Mouse (Mus musculus) c-Kit-negative CD71-positive TER-119-positive erythroid progenitor cells, embryonic 14.5 days (primary cell): ENCODE measurements around the gene Map3k10.

Source experiments
- DNase-seq: peaks from one replicate; pipeline ENCODE4 v3.0.0-alpha.2; 2013; ENCODE audit warnings: low read depth, low spot score

The Map3k10 gene

DNA sequence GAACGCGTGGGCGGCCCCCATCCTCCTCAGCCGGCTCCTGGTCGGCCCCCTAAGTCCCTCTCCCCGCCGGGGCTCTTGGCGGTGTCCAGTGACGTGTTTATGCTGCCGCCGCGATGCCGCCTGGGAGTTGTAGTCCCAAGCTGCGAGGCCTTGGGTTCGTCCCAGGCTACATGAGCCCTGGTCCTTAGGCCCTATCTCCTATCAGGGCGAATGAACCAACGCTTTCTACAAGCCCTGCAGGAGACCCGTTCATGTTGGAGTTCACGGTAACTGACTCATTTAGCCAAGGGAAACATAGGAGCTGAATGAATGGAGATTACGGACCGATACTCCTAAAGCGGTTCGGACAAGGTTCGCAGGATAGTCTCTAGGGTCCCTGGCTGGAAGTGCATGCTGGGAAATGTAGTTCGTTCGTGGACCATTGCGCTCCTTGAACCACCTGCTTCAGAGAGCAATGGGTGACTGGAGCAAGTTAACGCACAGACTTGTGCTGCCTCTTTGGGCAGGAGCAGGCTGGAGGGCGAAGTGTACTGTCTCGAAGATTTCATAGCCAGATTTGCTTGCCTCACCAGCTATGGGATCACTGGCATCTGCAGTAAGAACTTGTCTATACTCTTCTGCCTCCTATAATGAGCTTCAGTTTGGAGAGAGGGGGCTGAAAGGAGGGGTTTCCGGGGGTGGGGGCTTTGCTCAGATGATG, at the start of gene Map3k10:
Gene Map3k10, minus strand, starts transcription at position 77 of the 700 bp plus-strand sequence.
- peak; percentile 70 for DNase-seq

DNA sequence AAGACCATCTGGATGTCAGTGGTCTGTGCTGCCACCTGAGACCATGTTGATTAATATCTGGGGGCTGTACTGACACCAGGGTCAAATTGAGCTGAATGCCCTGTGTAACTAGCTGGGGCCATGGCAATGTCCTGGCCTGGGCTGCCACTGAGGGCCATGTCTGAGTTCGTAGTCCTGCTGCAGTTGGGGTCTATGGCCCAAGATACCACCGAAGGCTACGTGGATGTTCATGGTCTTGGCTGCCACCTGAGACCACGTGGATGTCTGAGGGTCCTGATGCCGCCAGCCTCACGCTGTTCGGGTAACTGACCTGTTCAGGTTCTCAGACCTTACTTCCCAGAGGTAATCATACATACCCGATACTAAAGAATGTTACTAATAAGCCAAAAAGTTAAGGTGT, 47.6 kb upstream of the Map3k10 start:
- no peak for DNase-seq

DNA sequence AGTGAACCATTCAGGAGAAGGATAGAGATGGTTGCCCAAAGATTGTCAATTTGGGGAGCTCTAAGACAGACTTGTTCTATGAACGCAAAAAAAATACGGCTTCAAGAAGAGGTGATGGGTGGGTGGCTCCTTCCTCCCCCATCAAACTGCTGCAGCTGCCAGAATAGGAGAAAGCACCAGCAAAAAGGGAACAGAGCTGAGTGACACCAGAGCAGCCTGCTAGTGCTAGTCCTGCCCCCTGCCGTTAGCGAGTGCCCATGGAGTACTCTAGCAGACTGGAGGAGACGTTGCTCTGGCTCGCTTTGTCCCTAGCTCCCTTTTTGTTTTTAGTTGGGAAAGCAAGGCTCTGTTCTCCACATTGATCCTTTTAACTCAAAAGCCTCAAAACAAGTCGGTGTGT, 36.0 kb upstream of the Map3k10 start:
- no peak for DNase-seq

DNA sequence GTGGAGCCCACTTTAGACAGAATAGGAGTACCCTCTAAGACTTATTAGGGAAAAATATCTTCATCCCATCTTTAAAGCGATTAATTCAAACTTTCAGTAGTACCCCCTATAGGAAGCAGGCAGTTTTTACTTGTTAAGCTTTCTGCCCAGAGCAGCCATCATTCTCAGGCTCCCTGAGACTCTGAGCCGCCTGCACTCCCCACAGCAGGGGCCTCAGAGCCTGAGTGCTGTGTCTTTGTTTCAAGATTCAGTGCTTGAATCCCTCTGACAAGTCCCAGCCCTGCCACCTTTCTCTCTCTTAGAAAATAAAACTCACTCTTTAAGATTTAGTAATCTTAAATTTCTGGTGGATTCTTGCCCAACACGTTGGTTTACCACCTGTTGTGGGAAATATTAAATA, 22.3 kb upstream of the Map3k10 start:
- no peak for DNase-seq

DNA sequence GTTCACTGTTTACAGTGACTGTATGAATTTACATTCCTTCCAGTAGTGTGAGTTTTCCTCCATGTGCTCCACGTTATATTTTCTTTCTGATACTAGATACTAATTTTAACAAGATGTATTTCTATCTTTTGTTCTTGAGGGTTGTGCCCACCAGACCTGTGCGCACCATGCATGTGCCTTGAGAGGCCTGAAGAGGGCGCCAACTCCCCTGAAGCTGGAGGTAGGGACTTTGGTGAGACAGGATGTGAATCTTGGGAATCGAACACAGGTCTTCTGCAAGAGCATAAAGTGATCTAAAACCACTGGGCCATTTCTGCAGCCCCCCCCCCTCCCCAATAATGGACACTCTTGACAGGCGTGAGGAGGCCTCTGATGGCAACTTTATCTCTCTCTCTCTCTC, 16.7 kb upstream of the Map3k10 start:
- no peak for DNase-seq

DNA sequence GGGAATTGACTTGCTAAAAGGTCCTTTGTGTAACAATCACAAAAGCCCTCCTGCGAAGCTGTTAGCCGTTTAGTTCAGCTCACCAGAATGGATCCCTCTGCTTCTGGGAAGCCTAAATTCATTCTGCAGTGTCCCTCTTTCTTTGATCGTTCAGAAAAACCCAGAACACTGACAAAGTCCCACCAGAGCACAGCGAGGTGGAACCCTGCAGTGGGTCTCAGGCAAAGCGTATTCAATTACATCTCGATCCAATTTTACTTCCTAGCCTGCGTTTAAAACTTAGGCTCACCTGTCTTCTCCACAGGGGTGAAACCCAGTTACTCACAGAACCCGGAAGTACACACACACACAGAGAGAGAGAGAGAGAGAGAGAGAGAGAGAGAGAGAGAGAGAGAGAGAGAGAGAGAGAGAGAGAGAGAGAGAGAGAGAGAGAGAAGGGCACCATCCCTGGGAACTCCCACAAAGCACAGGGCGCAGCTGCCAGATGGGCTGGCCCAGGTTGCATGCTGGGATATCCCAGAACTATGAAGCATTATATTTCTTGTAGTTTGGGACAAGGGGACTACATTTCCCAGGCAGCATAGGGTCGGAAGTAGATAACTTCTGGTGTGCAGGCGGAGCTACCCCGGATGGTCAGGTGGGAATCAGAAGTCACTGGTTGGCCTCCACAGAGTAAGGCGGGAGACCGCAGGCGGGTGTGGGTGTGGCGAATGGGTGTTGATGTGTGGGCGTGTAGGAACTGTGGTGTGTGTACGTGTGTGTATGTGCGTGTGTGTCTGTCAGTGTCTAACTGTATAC, 14.6 kb upstream of the Map3k10 start, which contains the start of gene Zfp607b:
Gene Zfp607b, plus strand, starts transcription at position 526 of the 798 bp plus-strand sequence.
- peak; percentile 83 for DNase-seq

DNA sequence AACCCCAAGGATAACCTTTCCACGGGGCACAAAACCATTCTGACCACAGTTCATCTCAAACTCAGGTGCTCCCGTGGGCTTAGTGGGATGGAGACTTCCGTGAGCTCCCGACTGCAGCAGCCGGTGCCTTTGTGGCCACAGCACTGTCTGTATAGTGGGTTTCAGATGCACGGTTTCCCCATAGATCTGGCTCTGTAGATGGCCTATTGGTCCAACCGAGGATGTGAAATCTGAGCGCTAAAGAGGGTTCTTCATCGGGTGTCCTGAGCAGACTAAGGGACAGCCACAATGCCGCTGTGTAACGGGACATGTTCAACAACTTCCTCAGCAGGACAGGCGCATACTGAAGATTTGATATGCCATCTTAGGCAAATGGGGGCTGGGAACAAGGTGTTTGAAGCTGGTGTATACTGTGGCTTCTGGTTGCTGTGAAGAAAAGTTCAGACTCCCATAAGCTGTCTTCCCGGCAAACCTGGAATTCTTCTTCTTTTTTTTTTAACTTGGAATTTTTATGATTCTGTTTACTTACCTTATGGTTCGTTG, 13.9 kb upstream of the Map3k10 start:
- DNase-seq, result no peak

DNA sequence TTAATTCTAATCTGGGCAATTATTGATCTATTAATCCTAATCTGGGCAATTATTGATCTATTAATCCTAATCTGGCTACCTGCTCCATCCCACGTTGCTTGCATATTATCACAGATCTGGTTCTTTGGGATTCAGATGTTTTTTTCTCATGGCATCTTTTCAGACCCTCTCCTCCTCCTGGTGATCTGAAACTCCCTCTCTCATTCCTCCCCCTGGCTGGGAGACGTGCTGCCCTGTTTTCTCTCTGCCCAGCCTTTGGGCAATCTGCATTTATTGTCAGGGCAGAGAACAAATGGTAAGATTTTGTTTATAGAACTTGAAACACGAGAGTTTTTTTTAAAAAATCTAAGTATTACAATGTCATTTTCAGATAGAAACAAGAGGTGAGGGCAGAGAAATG, 13.4 kb upstream of the Map3k10 start:
- DNase-seq, result no peak

DNA sequence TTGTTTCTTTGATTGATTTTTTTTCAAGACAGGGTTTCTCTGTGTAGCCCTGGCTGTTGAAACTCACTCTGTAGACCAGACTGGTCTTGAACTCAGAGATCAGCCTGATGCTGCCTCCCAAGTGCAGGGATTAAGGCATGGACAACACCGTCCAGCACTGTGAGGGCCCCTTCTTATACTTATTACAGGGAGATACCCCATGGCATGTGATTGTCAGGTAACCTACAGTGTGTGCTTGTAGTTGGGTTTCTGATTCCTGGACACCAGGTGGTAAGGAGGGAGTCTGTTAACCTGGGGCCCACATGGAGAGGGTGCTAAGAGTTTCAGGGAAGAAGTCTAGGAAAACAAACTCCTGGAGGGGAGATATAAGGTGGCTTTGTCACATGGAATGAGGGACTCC, 12.6 kb upstream of the Map3k10 start:
- no peak for DNase-seq

DNA sequence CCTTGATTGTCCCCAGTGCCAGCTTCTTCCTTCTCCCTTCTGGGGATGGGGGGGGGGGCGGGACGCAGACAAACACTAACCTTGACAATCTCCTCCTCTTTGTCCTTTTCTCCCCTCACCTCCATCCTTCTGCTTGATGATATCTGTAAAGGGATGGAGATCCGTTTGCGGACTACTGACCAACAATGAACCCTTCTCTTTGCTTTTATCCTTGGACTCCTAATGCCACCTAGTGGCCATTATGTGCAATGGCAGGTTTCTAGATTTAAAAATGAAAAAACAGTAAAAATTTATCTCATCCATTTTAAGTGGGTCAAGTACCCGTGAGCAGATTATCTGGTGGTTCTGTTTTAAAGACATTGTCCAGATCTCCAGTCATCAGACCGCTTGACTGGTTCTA, 11.3 kb upstream of the Map3k10 start:
- DNase-seq, result peak; percentile 34

DNA sequence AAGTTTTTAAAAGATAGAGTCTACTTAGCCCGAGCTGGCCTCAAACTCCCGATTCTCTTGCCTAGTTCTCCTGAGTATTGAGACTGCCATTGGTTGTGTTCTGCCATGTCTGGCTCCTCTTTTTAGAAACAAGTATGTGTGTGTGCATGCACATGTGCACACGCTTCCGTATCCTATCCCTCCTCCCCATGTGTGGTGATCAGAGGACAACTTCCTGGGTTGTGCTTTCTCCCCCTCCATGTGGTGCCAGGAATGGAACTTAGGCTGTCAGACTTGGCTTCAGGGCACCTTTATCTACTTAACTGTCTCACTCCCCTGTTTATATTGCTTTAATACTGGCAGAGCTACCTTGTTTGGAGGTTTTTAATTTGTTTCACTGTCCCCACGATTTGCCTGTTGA, 10.8 kb upstream of the Map3k10 start:
- no peak for DNase-seq

DNA sequence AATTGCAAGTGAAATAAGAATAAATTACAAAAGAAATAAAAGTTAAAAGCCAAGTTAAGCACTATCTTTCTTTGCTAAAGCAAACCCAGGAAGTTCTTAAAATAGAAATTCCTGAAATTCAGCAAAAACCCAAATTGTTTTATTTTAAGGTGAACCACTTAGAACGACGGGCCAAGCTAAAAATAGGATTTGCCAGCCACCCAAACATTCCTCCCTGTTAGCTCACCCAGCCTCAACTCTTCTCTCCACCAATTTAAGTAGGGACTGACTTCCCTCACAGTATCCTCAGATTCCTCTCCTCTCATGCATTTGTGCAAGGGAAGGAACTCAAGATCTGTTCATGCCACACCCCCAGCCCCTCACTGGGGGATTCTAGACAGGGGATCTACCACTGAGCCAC, 8.8 kb upstream of the Map3k10 start:
- no peak for DNase-seq

DNA sequence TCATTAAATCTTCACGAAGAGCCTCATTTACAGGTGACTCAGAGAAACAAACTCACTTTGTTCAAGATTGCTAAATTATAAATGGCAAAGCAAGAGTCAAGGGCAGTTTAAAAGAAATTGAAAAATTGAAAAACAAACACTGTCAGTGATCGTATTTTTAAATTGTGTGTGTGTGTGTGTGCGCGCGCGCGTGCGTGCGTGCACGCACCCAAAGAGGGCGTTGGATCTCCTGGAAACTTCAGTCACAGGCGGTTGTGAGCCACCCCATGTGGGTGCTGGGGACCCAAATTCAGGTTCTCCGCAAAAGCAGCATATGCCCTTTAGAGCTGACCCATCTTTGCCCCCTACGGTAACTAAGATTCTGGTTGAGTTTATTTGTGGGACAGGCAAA, 819 bp upstream of the Map3k10 start:
- DNase-seq, result no peak

DNA sequence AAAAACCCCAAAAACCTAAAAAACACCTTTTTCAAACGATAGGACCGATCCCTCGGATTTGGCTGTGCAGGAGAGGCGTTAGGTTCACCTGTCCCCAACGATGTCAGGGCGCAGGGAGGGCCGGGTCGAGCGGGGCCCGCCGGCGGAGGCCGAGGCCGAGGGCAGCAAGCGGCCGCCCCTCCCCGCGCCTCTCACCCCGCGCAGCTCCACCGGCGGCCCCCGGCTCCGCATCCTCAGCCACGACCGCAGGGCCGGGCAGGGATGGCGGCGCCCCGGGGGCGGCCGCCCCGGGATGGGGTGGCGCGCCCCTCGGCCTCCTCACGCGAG, 240 bp downstream of the Map3k10 start:
- no peak for DNase-seq

DNA sequence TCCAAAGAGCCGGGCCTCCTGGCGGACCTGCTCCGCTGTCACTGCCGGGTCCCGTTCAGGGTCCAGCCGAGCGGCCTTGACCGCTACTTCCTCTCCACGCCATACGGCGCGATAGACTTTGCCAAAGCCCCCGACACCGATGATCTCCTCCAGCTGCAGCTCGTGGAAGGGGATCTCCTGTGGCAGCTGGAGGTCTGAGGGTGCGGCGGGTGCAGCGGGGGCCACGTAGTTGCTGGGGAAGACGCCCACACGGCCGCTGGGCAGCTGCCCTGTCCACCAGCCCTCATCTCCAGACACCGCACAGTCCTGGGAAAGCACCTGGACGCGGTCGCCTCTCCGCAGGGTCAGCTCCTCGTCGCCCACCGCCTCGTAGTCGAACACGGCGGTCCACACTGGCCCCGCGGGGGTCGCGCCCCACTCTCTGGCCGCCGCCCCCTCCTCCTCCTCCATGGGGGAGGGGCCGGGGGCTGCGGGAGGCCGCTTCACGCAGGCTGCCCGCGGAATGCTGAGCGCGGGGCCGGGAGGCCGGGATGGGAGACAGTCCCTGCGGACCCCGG, 745 bp downstream of the Map3k10 start:
- no peak for DNase-seq

DNA sequence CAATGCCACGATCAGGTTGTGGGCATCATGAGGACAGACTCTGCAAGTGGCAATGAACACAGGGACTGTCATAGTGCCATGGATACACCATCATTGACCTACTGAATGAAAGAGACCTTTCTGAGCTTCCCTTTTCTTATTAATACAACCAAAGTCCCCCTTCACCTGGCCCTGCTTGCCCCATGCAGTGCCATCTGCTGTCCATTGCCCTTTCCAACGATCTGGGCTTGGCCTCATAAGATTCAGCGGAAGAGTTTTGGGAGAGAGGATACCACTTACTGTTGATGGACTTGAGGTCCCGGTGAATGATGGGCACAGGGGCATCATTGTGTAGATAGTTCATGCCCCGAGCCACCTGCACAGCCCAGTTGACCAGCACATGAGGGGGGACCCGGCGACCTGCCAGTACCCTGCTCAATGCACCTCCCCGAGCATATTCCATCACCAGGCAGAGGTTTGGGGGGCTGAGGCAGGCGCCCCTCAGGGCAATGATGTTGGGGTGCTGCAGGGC, 1.3 kb downstream of the Map3k10 start:
- no peak for DNase-seq

DNA sequence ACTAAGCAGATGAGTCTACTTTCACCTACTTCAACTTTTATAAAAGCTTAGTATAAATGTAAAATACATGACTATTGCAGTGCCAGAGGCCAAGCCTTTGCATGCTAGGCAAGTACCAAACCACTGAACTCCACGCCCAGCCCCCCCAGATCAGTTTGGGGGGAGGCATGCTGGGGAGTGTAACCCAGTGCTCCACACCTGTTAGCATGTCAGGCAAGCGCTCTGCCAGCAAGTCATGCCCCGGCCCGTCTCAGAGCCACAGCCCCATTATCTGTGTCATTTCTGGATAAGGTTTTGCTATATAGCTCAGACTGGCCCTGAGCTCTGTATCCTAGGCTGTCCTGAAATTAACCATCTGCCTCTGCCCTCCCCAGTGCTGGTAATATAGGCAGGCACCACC, 12.4 kb downstream of the Map3k10 start:
- DNase-seq, result no peak

DNA sequence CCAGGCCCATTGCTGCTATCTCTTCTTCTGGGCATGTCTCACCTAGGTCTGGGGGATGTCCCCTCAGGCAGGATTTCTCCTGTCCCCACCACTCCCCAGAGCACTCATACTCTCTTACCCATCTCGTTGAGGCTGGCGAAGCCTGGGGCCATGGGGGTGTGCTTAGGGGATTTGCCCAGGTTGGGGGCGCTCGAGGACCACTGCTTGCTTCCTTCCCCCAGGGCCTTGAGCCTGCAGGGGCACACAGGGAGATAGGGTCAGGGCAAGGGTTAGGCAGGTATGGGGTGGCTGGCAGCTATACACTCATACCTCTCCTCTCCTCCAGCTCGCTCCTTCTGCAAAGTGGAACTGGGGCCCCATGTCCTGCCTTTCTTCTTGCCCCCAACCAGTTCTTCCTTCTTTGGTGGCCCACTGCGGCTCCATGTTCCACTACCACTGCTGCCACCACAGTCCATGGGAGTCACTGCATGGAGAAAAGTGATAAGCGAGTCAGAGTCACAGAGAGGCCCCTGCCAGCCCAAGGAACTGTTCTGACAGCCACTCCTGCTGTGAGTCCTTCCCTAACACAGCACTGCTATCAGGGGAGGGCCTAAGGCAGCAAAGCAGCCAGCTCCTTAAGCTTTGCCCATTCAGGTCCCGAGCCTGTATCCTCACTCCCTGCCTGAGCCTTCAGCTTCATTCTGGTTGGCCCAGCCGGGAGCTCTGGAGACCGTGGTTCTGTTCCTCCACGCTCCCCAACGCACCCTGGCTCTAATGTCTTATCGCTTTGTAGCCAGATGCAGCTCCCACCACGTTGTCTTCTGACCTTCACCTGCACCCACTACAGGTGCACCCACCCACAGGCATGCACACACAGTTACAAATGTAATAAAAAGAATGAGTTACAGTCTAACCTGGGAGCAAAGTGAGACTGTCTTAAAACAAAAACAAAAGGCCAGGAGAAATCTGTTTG, 15.4 kb downstream of the Map3k10 start:
- no peak for DNase-seq

DNA sequence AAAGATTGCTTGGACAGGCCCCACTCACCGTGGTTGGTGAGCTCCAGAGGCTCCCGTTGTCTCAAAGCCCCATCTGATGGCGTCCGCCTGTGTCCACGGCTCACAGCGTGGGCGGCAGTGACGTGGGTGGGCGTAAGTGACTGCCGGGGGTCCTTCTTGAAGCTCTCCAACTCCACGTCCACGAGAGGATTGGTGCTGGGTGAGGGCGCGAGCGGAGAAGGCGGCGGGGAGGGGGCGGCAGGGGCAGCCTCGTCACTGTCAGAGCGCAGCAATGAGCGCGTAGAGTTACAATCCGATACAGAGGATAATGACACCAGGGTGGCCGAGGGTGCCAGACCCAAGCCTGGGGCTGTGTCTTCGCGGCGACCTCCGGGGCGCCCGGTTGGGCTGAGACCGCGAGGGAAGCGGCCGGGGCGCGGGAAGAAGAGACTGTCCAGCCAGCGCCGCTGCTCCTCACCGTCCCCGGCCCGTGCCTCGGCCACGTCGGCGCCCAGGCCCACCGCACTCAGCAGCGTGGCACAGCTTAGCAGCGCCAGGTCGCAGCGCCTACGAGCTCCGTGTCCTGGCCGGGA, 16.5 kb downstream of the Map3k10 start:
- DNase-seq, result no peak

DNA sequence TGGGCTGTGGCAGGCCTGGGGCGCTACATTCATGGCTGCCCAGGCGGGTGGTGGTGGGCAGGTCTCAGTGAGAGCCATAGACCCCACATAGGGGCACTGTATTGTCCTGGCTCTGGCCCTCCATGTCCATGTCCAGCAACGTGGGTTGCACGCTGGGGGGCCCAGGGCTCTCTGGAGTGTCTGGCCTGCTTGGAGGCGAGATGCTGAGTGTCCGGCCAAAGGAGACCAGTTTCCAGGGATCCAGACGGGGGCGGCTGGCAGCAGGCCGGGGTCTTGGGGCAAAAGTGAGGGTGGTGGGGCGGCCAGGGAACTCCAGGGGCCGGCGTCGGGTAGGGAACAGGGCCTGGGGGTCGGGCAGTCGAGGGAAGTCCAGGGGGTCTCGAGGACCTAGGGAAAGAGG, 17.8 kb downstream of the Map3k10 start:
- DNase-seq, result no peak

DNA sequence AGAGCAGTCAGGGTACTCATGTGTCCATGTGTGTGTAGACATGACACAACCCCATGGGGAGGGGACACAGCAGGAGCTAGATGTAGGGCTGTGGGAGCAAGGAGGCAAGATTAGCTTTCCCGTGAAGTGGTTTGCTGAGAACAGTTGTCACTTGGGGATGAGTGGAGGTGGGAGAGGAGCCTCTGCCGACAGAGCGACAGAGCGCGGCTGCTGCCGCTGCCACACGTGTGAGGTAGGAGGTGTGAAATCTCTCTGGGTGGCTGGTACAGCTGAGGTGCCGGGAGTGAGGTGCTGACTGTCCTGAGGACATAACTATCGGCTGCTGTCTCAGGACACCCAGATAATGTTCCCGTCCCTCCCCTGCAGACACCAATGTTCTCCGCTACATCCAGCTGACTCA, 18.9 kb downstream of the Map3k10 start:
- no peak for DNase-seq
